In the genomic region with DNA sequence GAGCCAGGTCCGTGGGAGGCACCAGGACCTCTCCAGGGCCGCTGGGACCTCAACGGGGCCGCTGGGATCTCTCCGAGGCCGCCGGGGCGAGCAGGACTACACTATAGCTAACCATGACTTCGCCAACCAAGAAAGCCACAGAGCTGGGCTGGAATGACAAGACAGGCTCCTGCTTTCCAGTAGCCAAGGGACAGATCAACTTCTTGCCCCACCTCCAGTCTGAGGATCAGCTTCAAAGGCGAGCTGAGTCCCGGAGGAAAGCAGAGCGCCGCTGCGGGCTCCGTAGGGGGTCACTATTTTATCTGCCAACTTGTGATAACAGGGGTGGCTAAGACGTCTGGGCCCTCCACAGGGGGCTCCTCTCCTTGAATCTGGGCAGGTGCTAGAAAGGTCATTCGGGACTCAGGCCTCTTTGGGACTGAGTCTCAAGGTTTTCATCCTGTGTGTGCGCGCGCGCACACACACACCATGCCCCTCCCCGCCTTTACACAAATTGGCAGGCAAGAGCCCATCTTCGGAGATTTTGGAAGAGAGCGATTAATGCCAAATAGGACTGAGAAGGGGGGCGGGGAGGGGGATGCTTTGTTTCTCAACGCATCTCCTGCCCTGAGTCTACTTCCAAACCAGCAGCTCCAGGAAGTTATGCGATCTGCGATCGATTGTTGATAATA, we compare ENCODE assay signal across 9 mouse cellular contexts. TPM values are rescaled to one million over a fixed set of nuclear protein-coding genes. Genes with fewer than 3 reads are reported as not detected.
DNase-seq lines count a peak whose midpoint lies in the region; ATAC-seq lines count a peak whose summit lies in the region.
"Had no signal": no experiment of that assay in that cellular context is flagged by ENCODE, and none has a peak within 500 bp of the region (broad histone marks: within the 10 kb centered on the region; RNA-seq: fewer than 3 reads in every experiment).

No protein-coding gene starts in this region.

- peaks cover 9% of the 10 kb centered on the region for H3K9me3 ChIP-seq in megakaryocyte, embryonic 14.5 days
- H3K9me3 ChIP-seq in forebrain, embryonic 11.5 days (ENCODE audit: control insufficient read depth, low read length) = no peaks in the 10 kb centered on the region
- no peaks in the 10 kb centered on the region for H3K9me3 ChIP-seq in limb, embryonic 15.5 days

- H3K27me3 ChIP-seq in megakaryocyte, embryonic 14.5 days (replicated peaks) = peaks cover 72% of the 10 kb centered on the region
- H3K27me3 ChIP-seq in forebrain, embryonic 11.5 days (ENCODE audit: control insufficient read depth, insufficient read depth, low read length) = peaks cover 63% of the 10 kb centered on the region
- peaks cover 58% of the 10 kb centered on the region for H3K27me3 ChIP-seq in limb, embryonic 15.5 days

- H3K27ac ChIP-seq in forebrain, embryonic 11.5 days (ENCODE audit: low read depth, low read length) = no peak overlapping the region
- H3K27ac ChIP-seq in limb, embryonic 15.5 days = no peak overlapping the region

- no peak for ATAC-seq in megakaryocyte, adult 5-6 weeks (ENCODE audit: poor library complexity, severe bottlenecking)
- peak; percentile 13; the same call in 1 of the 2 replicates for ATAC-seq in forebrain, embryonic 11.5 days (replicated peaks; ENCODE audit: low FRiP score)
- no peak for ATAC-seq in limb, embryonic 15.5 days (ENCODE audit: insufficient number of reproducible peaks, low FRiP score, low TSS enrichment, low read depth)
- ATAC-seq in megakaryocyte-erythroid progenitor cell, adult 5-6 weeks (replicated peaks; ENCODE audit: low FRiP score, low TSS enrichment, poor library complexity, severe bottlenecking) = no peak; the same call in 1 of the 2 replicates

- under 1% methylated on average over 29 of the region's 29 CpGs for WGBS in forebrain, embryonic 11.5 days
- WGBS in limb, embryonic 15.5 days = 9% methylated on average over 29 of the region's 29 CpGs

- DNase-seq in forebrain, embryonic 11.5 days (ENCODE audit: low spot score) = peak; percentile 67
- DNase-seq in retina, postnatal 1 day = peak; percentile 37
- DNase-seq in left cerebral cortex, postnatal 25 days (ENCODE audit: low spot score in 2 of 2) = no peak
- DNase-seq in kidney, adult 8-10 months = no peak
- DNase-seq: kidney, postnatal 14 days had no signal

- peak overlapping the region; percentile 68 for H3K4me3 ChIP-seq in megakaryocyte, embryonic 14.5 days (replicated peaks)
- H3K4me3 ChIP-seq in forebrain, embryonic 11.5 days (ENCODE audit: low read depth, low read length) = peak overlapping the region; percentile 15
- peak overlapping the region; percentile 7; the same call in 1 of the 2 replicates for H3K4me3 ChIP-seq in limb, embryonic 15.5 days

- H3K36me3 ChIP-seq in megakaryocyte, embryonic 14.5 days (replicated peaks; ENCODE audit: low read length) = no peaks in the 10 kb centered on the region
- no peaks in the 10 kb centered on the region for H3K36me3 ChIP-seq in forebrain, embryonic 11.5 days (ENCODE audit: control insufficient read depth, insufficient read depth, low read length)
- H3K36me3 ChIP-seq in limb, embryonic 15.5 days = no peaks in the 10 kb centered on the region

- peaks cover 32% of the 10 kb centered on the region for H3K4me1 ChIP-seq in megakaryocyte, embryonic 14.5 days
- peaks cover 13% of the 10 kb centered on the region; the same call in 1 of the 2 replicates for H3K4me1 ChIP-seq in forebrain, embryonic 11.5 days (replicated peaks; ENCODE audit: control insufficient read depth, insufficient read depth, low read length)
- H3K4me1 ChIP-seq in limb, embryonic 15.5 days = peaks cover 20% of the 10 kb centered on the region

- H3K9ac ChIP-seq in forebrain, embryonic 11.5 days (ENCODE audit: low read length) = no peak overlapping the region
- H3K9ac ChIP-seq in limb, embryonic 15.5 days = no peak overlapping the region

- peak overlapping the region; percentile 36 for H3K4me2 ChIP-seq in forebrain, embryonic 11.5 days (ENCODE audit: low read depth, low read length, severe bottlenecking)
- H3K4me2 ChIP-seq in limb, embryonic 15.5 days = peak overlapping the region; percentile 19; the same call in 1 of the 2 replicates

- intact Hi-C loops in left cerebral cortex, postnatal 25 days (cut with DNase I) = no loop called here

RNA-seq across cellular contexts. Expression of a gene that starts 10.4 kb away (rescaled TPM):
- polyA plus RNA-seq in megakaryocyte, embryonic 14.5 days (2012; ENCODE audit: insufficient read depth, low replicate concordance) = 2.0 and 15.3 TPM in 2 replicates
- total RNA-seq in megakaryocyte, adult 5-6 weeks (2015) = 22.0 and 22.8 TPM in 2 replicates
- total RNA-seq in megakaryocyte, adult 5-6 weeks (2017) = 28.6 and 32.6 TPM in 2 replicates
- polyA plus RNA-seq in forebrain, embryonic 11.5 days (2014; fragmentation: Nextera tagmentation; extraction: Ambion mirVana) = 42.3 and 44.6 TPM in 2 replicates
- polyA plus RNA-seq in limb, embryonic 15.5 days (2015; fragmentation: Nextera tagmentation; extraction: Ambion mirVana) = 36.4 and 39.7 TPM in 2 replicates
- 10 to 100 TPM; 31.0 to 31.1 TPM for total RNA-seq in left cerebral cortex, postnatal 25 days (2021)
- 30.5 and 30.9 TPM in 2 replicates for total RNA-seq in megakaryocyte-erythroid progenitor cell, adult 5-6 weeks (2014; fragmentation: Nextera tagmentation)
- 41.3 and 50.2 TPM in 2 replicates for total RNA-seq in megakaryocyte-erythroid progenitor cell, adult 5-6 weeks (2017)

RNA-seq across cellular contexts. Expression of a gene that starts 10.8 kb away (rescaled TPM):
- 0.20 and 2.2 TPM in 2 replicates for polyA plus RNA-seq in megakaryocyte, embryonic 14.5 days (2012; ENCODE audit: insufficient read depth, low replicate concordance)
- not detected in 2 replicates for total RNA-seq in megakaryocyte, adult 5-6 weeks (2015)
- not detected in 2 replicates for total RNA-seq in megakaryocyte, adult 5-6 weeks (2017)
- polyA plus RNA-seq in forebrain, embryonic 11.5 days (2014; fragmentation: Nextera tagmentation; extraction: Ambion mirVana) = 8.1 and 9.8 TPM in 2 replicates
- polyA plus RNA-seq in limb, embryonic 15.5 days (2015; fragmentation: Nextera tagmentation; extraction: Ambion mirVana) = 33.9 and 34.1 TPM in 2 replicates
- total RNA-seq in left cerebral cortex, postnatal 25 days (2021) = under 1 TPM in 1 of 2 experiments, not detected in 1; 0.73 TPM
- not detected in 2 replicates for total RNA-seq in megakaryocyte-erythroid progenitor cell, adult 5-6 weeks (2014; fragmentation: Nextera tagmentation)
- not detected in 2 replicates for total RNA-seq in megakaryocyte-erythroid progenitor cell, adult 5-6 weeks (2017)

Comparison
In these comparisons a context has a peak if more than half of its experiments do, and no peak if none do; other contexts are left out.
1. H3K4me3 ChIP-seq: peak in every context shown above with its lines; median percentile 68 in megakaryocyte, embryonic 14.5 days; 15 in forebrain, embryonic 11.5 days; 7 in limb, embryonic 15.5 days.
2. DNase-seq: peak in forebrain, embryonic 11.5 days (single experiment) and retina, postnatal 1 day (single experiment); none in left cerebral cortex, postnatal 25 days (0 of 2) and kidney, adult 8-10 months (0 of 2).